Mouse (Mus musculus): ENCODE measurements around the gene Tmem114. TPM values are rescaled to one million over a fixed set of nuclear protein-coding genes. Genes with fewer than 3 reads are reported as not detected.

Gene Tmem114
- polyA plus RNA-seq, 1 experiment = 0.09 TPM

- Histone ChIP-seq H3K4me1 (replicated peaks; ENCODE audit: control insufficient read depth, insufficient read depth, low read length) (peaks cover 6% of the 10 kb centered on the region), H3K27me3 (ENCODE audit: control insufficient read depth, insufficient read depth, low read length) (no peaks in the 10 kb centered on the region), H3K36me3 (ENCODE audit: control insufficient read depth, insufficient read depth, low read length) (no peaks in the 10 kb centered on the region), H3K4me3 (ENCODE audit: control insufficient read depth, insufficient read depth, low read length) (no peak overlapping the region), H3K27ac (ENCODE audit: control insufficient read depth, insufficient read depth, low read length) (no peak overlapping the region)
- TF ChIP-seq CTCF (IDR thresholded peaks at IDR 0.05; ENCODE audit: borderline replicate concordance, control insufficient read depth, extremely low read depth, insufficient read depth, low read length, poor library complexity) (no peak), POLR2A (IDR thresholded peaks at IDR 0.05; ENCODE audit: control insufficient read depth, extremely low read depth, insufficient read depth, low read length, poor library complexity) (no peak)
- WGBS = 100% methylated on average over 2 of the region's 2 CpGs
- no peak for DNase-seq
These were observed 28.4 kb upstream of the Tmem114 start for GRCm38 (mm10) chr16:8453301-8453700.

GRCm38 (mm10) chr16:8446256-8446655 is 21.3 kb upstream of the Tmem114 start:
- no peak overlapping the region for H3K4me3 ChIP-seq (ENCODE audit: control insufficient read depth, insufficient read depth, low read length)
- WGBS = 87% methylated on average over 6 of the region's 6 CpGs
- H3K4me1 ChIP-seq (replicated peaks; ENCODE audit: control insufficient read depth, insufficient read depth, low read length) = no peaks in the 10 kb centered on the region
- H3K36me3 ChIP-seq (ENCODE audit: control insufficient read depth, insufficient read depth, low read length) = no peaks in the 10 kb centered on the region
- no peak overlapping the region for H3K27ac ChIP-seq (ENCODE audit: control insufficient read depth, insufficient read depth, low read length)
- no peak for TF ChIP-seq POLR2A (IDR thresholded peaks at IDR 0.05; ENCODE audit: control insufficient read depth, extremely low read depth, insufficient read depth, low read length, poor library complexity)
- TF ChIP-seq CTCF (IDR thresholded peaks at IDR 0.05; ENCODE audit: borderline replicate concordance, control insufficient read depth, extremely low read depth, insufficient read depth, low read length, poor library complexity) = no peak
- no peaks in the 10 kb centered on the region for H3K27me3 ChIP-seq (ENCODE audit: control insufficient read depth, insufficient read depth, low read length)
- no peak for DNase-seq

GRCm38 (mm10) chr16:8444911-8445310 is 20.0 kb upstream of the Tmem114 start:
- TF ChIP-seq POLR2A (IDR thresholded peaks at IDR 0.05; ENCODE audit: control insufficient read depth, extremely low read depth, insufficient read depth, low read length, poor library complexity) (no peak), CTCF (IDR thresholded peaks at IDR 0.05; ENCODE audit: borderline replicate concordance, control insufficient read depth, extremely low read depth, insufficient read depth, low read length, poor library complexity) (no peak)
- DNase-seq = no peak
- WGBS = 89% methylated on average over 7 of the region's 7 CpGs

GRCm38 (mm10) chr16:8432616-8433015 is 7.7 kb upstream of the Tmem114 start:
- Histone ChIP-seq H3K27ac (ENCODE audit: control insufficient read depth, insufficient read depth, low read length) (no peak overlapping the region), H3K27me3 (ENCODE audit: control insufficient read depth, insufficient read depth, low read length) (no peaks in the 10 kb centered on the region), H3K36me3 (ENCODE audit: control insufficient read depth, insufficient read depth, low read length) (no peaks in the 10 kb centered on the region), H3K4me3 (ENCODE audit: control insufficient read depth, insufficient read depth, low read length) (no peak overlapping the region), H3K4me1 (replicated peaks; ENCODE audit: control insufficient read depth, insufficient read depth, low read length) (no peaks in the 10 kb centered on the region)
- WGBS = 90% methylated on average over 3 of the region's 3 CpGs
- no peak for DNase-seq
- no peak for TF ChIP-seq CTCF (IDR thresholded peaks at IDR 0.05; ENCODE audit: borderline replicate concordance, control insufficient read depth, extremely low read depth, insufficient read depth, low read length, poor library complexity)
- TF ChIP-seq POLR2A (IDR thresholded peaks at IDR 0.05; ENCODE audit: control insufficient read depth, extremely low read depth, insufficient read depth, low read length, poor library complexity) = no peak

More at GRCm38 (mm10) chr16:8444911-8445310, 20.0 kb upstream of the Tmem114 start:
- H3K4me3 ChIP-seq (ENCODE audit: control insufficient read depth, insufficient read depth, low read length) = no peak overlapping the region
- no peaks in the 10 kb centered on the region for H3K4me1 ChIP-seq (replicated peaks; ENCODE audit: control insufficient read depth, insufficient read depth, low read length)
- H3K27me3 ChIP-seq (ENCODE audit: control insufficient read depth, insufficient read depth, low read length) = no peaks in the 10 kb centered on the region
- H3K36me3 ChIP-seq (ENCODE audit: control insufficient read depth, insufficient read depth, low read length) = no peaks in the 10 kb centered on the region
- no peak overlapping the region for H3K27ac ChIP-seq (ENCODE audit: control insufficient read depth, insufficient read depth, low read length)

- no peak overlapping the region for H3K27ac ChIP-seq (ENCODE audit: control insufficient read depth, insufficient read depth, low read length)
- TF ChIP-seq CTCF (IDR thresholded peaks at IDR 0.05; ENCODE audit: borderline replicate concordance, control insufficient read depth, extremely low read depth, insufficient read depth, low read length, poor library complexity) = no peak
- no peak for TF ChIP-seq POLR2A (IDR thresholded peaks at IDR 0.05; ENCODE audit: control insufficient read depth, extremely low read depth, insufficient read depth, low read length, poor library complexity)
- no peaks in the 10 kb centered on the region for H3K36me3 ChIP-seq (ENCODE audit: control insufficient read depth, insufficient read depth, low read length)
- 84% methylated on average over 4 of the region's 4 CpGs for WGBS
- H3K4me1 ChIP-seq (replicated peaks; ENCODE audit: control insufficient read depth, insufficient read depth, low read length) = no peaks in the 10 kb centered on the region
- H3K27me3 ChIP-seq (ENCODE audit: control insufficient read depth, insufficient read depth, low read length) = peaks cover 2% of the 10 kb centered on the region; the same call in 1 of the 2 replicates
- no peak for DNase-seq
- no peak overlapping the region for H3K4me3 ChIP-seq (ENCODE audit: control insufficient read depth, insufficient read depth, low read length)
These were observed 4.6 kb upstream of the Tmem114 start for GRCm38 (mm10) chr16:8429531-8429930.

- 78% methylated on average over 5 of the region's 5 CpGs for WGBS
- TF ChIP-seq CTCF (IDR thresholded peaks at IDR 0.05; ENCODE audit: borderline replicate concordance, control insufficient read depth, extremely low read depth, insufficient read depth, low read length, poor library complexity) (no peak), POLR2A (IDR thresholded peaks at IDR 0.05; ENCODE audit: control insufficient read depth, extremely low read depth, insufficient read depth, low read length, poor library complexity) (no peak)
- no peak for DNase-seq
These were observed 800 bp upstream of the Tmem114 start for GRCm38 (mm10) chr16:8425736-8426135.

More at GRCm38 (mm10) chr16:8425736-8426135, 800 bp upstream of the Tmem114 start:
- no peak overlapping the region for H3K4me3 ChIP-seq (ENCODE audit: control insufficient read depth, insufficient read depth, low read length)
- no peaks in the 10 kb centered on the region for H3K36me3 ChIP-seq (ENCODE audit: control insufficient read depth, insufficient read depth, low read length)
- no peak overlapping the region for H3K27ac ChIP-seq (ENCODE audit: control insufficient read depth, insufficient read depth, low read length)
- peaks cover 2% of the 10 kb centered on the region; the same call in 1 of the 2 replicates for H3K27me3 ChIP-seq (ENCODE audit: control insufficient read depth, insufficient read depth, low read length)
- no peaks in the 10 kb centered on the region for H3K4me1 ChIP-seq (replicated peaks; ENCODE audit: control insufficient read depth, insufficient read depth, low read length)

All from thymus, adult 2 months (tissue).